Mouse (Mus musculus): ENCODE data around the gene D10Wsu102e.
"Not testable (repeated sequence)": the region's sequence is repeated elsewhere in the genome, so short reads cannot be mapped to it uniquely, and the experiment has no call there.

D10Wsu102e gene

DNA sequence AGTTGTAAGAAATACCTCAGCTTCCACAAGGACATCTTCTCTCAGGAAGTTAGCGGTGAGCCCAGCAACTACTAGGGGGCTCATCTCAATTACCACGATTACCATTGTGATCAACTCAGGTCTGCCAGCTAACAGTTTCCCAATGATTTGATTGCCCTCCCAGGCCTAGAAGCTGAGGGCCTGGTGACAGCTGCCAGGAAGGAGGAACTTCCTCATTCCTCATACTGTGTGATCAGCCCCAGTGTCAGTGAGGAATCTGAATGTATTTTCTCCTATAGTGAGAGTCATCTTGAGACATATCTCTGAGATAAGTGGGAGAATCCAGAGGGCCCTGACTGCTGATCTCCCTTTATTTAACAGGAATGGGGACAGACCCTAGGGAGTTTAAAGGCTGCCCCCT, 37.3 kb downstream of the D10Wsu102e start:
- DNase-seq = no peak

DNA sequence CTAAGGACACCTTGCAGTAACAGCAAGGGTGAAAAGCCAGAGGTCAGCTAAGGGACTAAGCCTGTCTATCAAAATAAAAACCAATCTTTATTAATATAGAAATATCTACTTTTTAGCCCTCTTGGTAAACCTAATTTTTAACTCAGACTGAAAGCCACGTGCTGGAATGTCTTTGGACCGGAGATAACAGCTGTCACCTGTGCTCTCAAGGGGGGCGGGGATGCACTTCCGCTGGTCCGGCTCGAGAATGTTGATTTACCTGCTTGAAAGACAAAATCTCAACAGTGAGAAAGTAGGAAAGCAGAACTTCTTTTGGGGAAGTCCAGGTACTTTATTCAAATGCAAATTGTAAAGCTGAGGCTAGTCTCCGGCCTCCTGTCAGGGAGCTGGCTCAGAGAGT, 40.9 kb downstream of the D10Wsu102e start:
- not testable (repeated sequence) for DNase-seq

DNA sequence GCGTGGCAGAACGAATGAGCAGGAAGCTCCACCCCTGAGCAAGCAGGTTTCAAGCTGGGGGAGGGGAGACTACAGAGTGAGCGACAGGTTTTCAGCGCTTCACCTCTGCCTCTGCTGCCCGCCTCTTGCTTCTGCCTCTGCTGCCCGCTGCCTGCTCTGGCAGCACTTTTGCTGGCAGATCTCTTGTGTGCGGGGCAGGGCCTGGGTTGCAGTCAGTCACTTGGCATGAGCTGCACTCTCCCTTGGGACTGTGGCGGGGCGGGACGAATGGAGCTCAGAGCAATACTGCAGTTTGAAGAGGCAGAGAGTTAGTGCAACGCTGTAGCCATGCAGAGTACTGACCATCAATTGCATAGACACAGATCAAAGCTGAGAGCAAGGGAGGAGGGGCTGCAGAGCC, 45.0 kb downstream of the D10Wsu102e start:
- DNase-seq = no peak

DNA sequence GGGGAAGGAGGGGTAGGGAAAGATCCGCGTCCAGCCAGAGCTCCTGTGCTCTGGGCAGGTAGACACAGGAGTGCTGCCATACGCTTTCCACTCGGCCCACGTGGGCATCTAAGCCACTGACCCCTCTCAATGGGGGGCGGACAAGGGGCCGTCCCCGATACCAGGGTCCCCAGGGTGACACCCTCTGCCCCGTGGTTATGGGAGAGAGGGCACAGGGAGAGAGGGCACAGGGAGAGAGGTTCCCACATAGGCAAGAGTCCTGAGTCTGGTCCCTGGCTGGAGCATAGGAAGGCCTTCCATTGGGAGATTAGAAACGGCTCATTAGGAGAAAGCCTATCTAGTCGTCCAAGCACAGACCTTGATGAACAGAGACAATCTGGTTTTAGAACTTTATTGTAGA, 45.7 kb downstream of the D10Wsu102e start:
- DNase-seq = no peak

DNA sequence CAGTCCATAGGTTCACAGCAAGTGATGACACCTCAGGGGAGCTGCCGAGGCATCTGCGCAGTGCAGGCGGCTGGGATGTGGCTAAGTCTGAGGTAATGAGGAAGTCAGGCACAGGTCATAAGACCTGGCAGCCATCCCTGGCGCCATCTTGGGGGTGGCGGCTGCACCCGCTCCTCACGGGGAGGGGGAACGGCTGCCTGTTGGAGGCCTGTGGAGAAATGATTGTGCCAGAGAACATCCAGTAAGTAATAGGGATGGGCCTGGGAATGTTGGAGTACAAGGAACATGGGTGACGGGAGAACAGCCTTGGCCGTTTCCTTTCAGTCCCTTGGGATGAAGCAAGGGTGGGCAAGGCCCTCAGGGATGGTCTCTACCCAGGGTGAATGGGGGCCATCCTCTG, 47.1 kb downstream of the D10Wsu102e start:
- no peak for DNase-seq

DNA sequence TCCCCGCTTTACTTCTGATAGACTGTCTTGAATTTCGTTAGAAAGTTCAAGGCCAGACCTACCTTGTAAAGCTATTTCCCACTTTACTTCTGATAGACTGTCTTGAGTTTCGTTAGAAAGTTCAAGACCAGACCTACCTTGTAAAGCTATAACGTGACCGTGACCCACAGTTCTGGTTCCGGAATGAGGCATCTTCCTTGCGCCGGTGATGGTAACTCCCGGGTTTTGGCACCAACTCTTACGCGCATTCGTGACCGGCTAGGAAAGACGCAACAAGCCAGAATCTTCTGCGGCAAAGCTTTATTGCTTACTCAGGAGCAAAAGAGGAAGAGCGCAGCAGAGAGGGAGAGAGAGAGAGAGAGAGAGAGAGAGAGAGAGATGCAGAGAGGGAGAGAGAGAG, 58.4 kb downstream of the D10Wsu102e start:
- DNase-seq = not testable (repeated sequence)

DNA sequence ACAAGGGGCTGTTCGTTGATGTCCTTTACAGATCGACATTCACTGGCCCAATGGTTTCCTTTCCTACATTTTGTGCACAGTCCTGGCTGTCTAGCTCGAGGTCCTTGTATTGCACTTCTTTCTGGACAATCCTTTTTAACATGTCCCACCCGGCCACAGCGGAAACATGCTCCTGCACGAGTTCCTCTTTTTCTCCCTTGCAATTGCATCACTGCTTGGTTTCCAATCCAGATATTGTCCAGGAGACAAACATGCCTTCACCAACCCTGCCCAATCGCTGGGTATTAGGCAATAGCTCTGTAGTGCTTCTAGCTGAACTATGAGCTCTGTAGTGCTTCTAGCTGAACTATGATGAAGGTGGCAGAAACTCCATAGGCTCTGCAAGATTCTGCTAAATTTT, 88.6 kb downstream of the D10Wsu102e start:
- DNase-seq = no peak

DNA sequence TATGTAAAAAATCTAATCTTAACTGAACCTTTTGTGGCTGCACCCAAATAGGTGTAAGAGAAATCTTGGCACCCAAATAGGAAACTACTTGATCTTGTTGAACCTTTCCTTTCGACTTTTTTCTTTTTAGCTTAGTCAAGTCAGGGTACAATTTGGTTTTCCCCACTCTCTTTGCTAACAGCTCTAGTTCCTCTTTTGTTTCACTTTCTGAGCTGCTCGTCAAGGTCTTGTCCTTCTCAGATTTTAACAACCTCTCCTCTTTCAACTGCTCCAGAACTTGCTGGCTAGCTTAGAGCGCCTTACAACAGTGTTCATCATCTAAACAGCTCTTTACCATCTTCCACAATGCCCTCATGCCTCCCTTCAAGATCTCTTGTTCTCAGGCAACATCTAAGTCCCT, 97.5 kb downstream of the D10Wsu102e start:
- DNase-seq = no peak

DNA sequence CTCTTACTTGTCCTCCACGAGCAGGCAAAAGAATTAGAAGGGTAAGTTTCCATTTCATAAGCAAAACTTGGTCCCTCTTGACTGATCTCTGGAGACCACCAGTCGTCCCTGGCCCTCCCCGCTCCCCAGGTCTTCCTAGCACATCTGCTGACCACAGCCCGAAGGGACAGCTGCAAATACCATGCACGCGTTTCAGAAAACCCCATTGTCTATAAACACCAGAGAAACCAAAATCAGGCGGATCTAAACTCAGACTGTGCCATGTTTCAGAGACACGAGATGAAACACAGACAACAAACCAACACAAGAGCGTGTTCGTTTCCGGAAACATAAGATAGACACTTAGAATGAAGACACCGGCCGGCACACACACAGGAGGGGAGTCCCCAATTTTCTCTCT, 115.2 kb downstream of the D10Wsu102e start:
- no peak for DNase-seq

DNA sequence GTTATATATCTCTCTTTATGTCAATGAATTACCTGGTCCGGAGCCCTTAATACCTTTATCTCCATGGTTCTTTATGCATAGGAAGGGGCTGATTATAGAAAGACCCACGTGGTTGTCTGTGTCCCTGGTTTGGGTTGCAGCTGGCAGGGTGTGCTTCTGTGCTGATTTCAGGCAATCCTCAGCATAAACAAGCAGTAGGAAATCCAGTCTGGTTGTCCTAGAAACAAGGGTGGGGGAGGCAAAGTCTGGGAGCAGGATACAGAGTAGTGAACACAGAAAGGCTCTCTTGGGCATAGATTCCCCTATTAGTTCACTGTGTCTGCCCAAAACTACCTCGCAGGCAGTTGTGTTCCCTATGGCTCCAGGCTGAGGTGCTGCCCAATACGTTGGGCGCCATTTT, 117.3 kb downstream of the D10Wsu102e start:
- DNase-seq = no peak

DNA sequence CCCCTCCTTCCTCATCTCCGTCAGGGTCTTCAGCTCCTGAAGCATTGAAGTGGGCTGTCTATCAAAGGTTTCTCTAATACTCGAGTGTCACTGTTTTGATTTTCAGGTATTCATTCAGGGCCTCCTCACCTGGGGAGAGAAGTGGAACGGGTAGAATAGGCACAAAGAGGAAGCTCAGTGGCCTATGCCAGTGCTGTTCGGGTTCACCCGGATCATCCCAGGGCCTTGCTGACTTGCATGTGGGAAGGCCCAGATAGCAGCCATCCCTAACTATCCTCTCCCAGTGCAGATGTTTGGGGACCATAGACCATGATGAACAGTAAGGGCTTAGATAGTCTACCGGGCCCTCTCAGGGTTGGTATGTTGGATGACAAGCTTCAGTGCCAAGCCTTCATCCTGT, 130.5 kb downstream of the D10Wsu102e start:
- DNase-seq = no peak

DNA sequence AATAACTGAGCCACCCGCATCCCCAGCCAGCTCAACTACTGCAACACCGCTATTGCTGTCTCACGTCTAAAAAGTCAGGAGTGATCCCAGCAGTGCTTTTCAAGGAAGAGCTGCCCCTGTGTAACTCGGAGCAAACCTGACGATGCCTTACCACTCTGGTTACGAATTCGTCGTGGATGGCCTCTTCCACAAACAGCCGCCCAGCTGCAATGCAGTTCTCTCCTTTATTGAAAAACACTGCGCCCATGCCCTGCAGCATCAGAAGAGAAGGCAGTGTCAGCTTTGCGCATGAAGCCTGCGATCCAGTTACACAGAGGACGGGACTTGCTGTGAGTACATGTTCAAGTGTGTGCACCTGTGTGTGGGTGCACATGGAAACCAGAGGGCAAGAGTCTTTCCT, 137.3 kb downstream of the D10Wsu102e start:
- DNase-seq = no peak

DNA sequence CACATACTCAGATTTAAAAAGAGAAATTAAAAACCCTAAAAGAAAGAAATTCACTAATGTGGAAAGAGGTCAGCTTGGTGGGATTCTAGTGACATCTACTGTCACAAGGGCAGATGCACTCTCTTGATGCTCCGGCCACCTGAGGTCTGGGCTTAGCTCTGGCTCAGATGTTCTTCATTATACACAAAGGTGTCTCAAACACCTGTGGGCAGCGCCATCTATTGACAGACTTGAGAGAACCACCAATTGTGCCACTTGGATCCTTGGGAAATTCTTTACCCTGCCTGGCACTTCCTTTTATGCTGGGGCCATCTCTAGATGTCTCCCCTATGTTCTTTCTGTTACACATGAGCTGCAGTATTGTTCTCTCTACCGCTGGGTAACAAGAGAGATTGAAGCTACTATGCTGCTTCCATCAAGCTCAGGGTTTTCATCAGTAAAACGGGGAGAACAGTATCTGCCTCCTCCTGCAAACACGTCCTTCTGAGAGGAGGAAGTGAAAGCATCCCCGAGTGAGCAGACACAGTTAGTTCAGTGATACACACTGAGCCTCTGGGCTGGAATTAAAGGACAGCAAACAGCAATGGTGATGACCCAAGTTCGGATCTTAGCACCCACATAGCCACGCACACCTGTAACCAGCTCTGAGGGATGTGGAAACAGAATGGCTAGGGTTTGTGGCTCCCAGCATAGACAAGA, 149.1 kb downstream of the D10Wsu102e start:
- peak; percentile 10 to 14 for DNase-seq

DNA sequence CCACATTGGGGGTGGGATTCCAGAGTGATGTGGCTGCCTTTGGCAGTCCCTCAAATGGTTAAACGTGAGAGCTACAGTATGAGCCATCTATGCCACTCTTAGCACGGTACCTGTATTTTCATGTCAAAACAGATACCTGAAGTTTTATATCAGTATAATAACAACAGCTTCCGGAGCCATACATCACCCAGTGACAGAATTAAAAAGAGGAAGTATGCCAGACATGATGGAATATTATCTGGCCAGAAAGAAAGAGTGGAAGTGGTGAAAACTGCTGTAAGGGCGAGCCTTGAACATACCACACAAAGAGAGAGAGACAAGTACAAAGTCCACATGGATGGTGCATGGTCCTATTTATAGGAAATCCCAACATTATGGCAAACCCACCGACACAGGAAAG, 151.3 kb downstream of the D10Wsu102e start:
- DNase-seq = no peak

DNA sequence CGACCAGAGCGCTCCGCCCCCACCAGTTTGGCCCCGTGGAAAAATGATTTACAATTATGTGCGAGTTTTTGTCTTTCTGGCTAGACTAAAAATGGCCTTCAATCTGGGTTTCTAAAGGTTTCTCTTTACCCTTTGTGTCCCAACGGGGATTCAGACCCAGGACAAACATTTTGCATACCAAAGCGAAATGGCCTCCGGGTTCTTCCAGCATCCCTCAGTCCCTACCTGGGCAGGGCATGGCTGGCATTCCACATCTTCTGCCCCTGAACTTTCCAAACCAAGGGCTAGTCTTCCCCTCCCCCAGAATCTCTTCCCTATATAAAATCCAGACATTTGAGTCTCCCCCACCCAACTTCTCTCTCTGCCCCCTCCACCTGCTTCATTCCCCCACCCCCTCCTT, 153.7 kb downstream of the D10Wsu102e start:
- DNase-seq = no peak

DNA sequence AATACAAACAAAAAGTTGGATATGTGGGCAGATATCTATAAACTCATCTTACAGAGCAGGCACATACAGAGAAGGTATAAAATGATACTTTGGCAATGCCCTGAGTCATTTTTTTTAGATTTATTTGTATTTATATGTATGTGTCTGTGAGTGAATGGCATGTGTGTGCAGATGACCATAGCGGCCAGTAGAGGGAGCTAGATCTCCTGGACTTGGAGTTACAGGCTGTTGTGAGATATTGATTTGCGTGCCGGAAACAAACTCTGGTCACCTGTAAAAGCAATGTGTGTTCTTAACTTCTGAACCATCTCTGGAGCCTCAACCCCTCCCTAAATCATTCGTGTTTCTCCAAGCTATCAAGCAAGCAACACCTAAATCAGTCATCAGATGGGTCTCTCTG, 161.0 kb downstream of the D10Wsu102e start:
- no peak for DNase-seq

DNA sequence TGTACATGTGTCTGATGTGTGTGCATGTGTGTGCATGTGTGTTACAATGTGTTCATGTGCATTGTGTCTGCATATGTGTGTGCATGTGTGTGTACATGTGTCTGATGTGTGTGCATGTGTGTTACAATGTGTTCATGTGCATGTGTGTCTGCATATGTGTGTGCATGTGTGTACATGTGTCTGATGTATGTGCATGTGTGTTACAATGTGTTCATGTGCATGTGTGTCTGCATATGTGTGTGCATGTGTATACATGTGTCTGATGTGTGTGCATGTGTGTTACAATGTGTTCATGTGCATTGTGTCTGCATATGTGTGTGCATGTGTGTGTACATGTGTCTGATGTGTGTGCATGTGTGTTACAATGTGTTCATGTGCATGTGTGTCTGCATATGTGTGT, 164.2 kb downstream of the D10Wsu102e start:
- not testable (repeated sequence) for DNase-seq

DNA sequence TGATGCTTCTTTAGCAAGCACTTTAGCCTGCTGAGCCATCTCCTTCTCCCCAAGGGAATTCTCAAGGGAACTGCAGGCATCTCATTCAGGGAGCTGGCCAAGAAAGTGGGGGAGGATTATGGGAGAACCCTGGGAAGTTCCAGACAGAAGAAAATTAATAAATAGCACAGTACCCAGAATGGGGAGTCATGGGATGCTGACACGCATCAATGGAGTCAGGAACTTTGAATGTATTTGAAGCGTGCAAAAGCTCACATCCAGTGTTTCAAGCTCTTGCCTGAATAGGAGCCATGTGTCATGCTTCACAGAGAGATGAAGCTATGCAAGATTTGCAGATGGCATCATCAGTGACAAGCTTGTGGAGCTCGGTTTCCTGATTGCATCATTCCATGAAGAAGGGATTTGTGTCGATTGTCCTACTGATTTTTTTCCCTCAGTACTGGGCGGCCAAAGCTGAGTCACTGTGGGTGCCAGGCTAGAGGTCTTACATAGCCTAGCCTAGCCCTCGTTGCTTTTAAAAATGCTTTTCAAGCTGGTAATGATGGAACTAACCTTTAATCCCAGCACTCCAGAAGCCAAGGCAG, 170.5 kb downstream of the D10Wsu102e start:
- DNase-seq = no peak

DNA sequence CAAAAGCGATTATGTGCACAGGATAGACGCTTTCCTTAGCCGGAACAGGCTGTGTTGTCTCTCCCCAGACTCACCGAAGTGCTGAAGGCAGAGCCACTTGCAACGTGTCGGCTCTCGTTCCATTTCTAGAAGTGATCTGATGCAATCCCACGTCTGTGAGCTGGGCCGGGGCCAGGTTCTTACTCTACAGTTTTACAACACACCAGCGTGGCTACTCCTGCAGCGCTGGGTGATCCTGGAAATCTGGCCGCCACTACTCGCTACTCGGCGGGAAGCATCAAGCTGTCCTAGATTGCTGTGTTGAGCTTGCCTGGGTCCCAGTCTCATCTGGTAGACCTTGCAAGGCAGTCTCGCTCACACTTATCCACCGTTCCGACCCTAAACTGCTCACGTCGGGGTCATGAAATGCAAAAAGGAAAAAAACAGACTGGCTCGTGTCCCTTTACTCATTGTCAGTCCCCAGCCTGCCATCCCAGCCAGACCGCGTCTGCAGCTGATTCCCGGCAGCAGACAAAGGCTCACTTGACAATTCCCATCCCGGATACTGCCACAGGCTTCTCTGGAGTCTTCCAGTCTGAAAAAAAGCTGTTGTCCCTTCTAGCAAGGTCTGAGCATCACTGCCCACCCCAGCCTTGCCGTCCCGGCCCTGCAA, 173.4 kb downstream of the D10Wsu102e start:
- DNase-seq = peak; percentile 61 to 66

DNA sequence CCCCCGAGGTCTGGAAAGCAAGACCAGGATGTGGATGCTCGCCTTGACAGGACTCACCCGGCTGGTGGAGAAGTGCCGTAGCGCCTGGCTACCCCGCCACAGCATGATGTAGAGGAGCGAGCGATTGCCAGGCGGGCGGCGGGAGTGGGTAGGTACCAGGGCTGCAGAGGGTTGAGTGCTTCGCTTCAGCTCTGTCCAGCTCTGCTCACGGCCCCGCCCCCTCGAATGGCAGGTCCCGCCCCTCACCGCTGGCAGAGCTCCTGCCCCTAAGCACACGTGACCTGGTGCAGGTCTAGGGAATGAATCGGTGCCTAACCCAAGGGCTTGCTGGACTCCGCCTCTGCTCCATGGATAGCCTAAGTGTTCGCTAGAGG, 173.9 kb downstream of the D10Wsu102e start, which contains the start of gene Aldh1l2:
TSS of gene Aldh1l2 (minus strand) at position 231 of the 374 bp plus-strand sequence.
- peak; percentile 76 to 86 for DNase-seq

DNA sequence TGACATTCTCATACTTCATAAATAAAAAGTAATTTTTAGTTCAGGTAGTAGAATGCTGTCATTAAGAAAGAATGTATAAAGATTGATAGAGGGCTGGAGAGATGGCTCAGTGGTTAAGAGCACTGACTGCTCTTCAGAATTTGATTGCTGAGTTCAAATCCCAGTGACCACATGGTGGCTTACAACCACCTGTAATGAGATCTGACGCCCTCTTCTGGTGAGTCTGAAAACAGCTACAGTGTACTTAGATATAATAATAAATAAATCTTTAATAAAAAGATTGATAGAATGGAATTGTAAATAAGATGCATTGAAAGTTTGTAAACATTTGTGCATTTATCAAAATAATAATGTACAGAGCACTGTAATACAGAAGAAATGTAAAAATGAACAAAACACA, 176.4 kb downstream of the D10Wsu102e start:
- no peak for DNase-seq

Measured in cerebellum, postnatal 36 days (tissue).